23 mouse cellular contexts compared by ENCODE assay signal in genomic region chr4:140793795-140794194, GRCm38 (mm10). TPM values are rescaled to one million over a fixed set of nuclear protein-coding genes. Genes with fewer than 3 reads are reported as not detected.
DNase-seq lines count a peak whose midpoint lies in the region; ATAC-seq and TF ChIP-seq lines count a peak whose summit lies in the region.
"Had no signal": no experiment of that assay in that cellular context is flagged by ENCODE, and none has a peak within 500 bp of the region (broad histone marks: within the 10 kb centered on the region; RNA-seq: fewer than 3 reads in every experiment).

No protein-coding gene starts in this region.

- H3K9me3 ChIP-seq in liver, embryonic 11.5 days (ENCODE audit: control insufficient read depth, low read length): no peaks in the 10 kb centered on the region
- H3K9me3 ChIP-seq: embryonic facial prominence, embryonic 10.5 days; heart, embryonic 12.5 days; liver, embryonic 15.5 days; megakaryocyte, embryonic 14.5 days had no signal

- WGBS in liver, adult 2 months: 66% methylated on average over 9 of the region's 9 CpGs
- 61% methylated on average over 9 of the region's 9 CpGs for WGBS in liver, embryonic 11.5 days
- WGBS in spleen, adult 2 months: 82% methylated on average over 9 of the region's 9 CpGs

- peak; percentile 26; the same call in 1 of the 2 replicates for TF ChIP-seq CTCF in gastrocnemius, adult 2 months (IDR thresholded peaks at IDR 0.05)
- peak; percentile 28; the same call in 1 of the 2 replicates for TF ChIP-seq CTCF in liver, adult 2 months (IDR thresholded peaks at IDR 0.05; ENCODE audit: low read depth, low read length)
- peak; percentile 15; the same call in 1 of the 2 replicates for TF ChIP-seq CTCF in spleen, adult 2 months (IDR thresholded peaks at IDR 0.05; ENCODE audit: extremely low read depth, insufficient read depth, insufficient read length, insufficient replicate concordance)

- no peaks in the 10 kb centered on the region for H3K27me3 ChIP-seq in liver, adult 2 months (ENCODE audit: control insufficient read depth, insufficient read depth, low read length)
- no peaks in the 10 kb centered on the region; the same call in 1 of the 2 replicates for H3K27me3 ChIP-seq in liver, embryonic 11.5 days (replicated peaks; ENCODE audit: control insufficient read depth, insufficient read depth, low read length)
- H3K27me3 ChIP-seq in spleen, adult 2 months (ENCODE audit: control insufficient read depth, insufficient read depth, low read length): no peaks in the 10 kb centered on the region

- no peaks in the 10 kb centered on the region for H3K79me2 ChIP-seq in liver, adult 2 months (ENCODE audit: control insufficient read depth, insufficient read depth, low read length)

- no peak for DNase-seq in gastrocnemius, adult 2 months
- no peak for DNase-seq in gastrocnemius, postnatal 14 days
- no peak for DNase-seq in liver, adult 2 months (ENCODE audit: extremely low read depth, low read depth, low spot score)
- no peak for DNase-seq in liver, embryonic 11.5 days (ENCODE audit: low spot score)
- no peak for DNase-seq in spleen, adult 2 months (ENCODE audit: low read depth in 1 of 2, low spot score in 2 of 2)
- no peak for DNase-seq in spleen, postnatal 4 days (ENCODE audit: low spot score in 2 of 2)
- no peak for DNase-seq in adrenal gland, postnatal 14 days
- DNase-seq: adrenal gland, postnatal 25 days; cerebellum, postnatal 10 days; gastrocnemius, postnatal 10 days; kidney, adult 11 months; kidney, postnatal 25 days; right cerebral cortex, adult 18-20 months; spleen, adult 18-20 months had no signal

- intact Hi-C loops in gastrocnemius, adult 2 months (cut with DNase I): no loop called here
- intact Hi-C loops in gastrocnemius, postnatal 14 days (cut with DNase I; ENCODE audit: low total_unique reads): no loop called here

- no peak for TF ChIP-seq POLR2A in liver, adult 2 months (IDR thresholded peaks at IDR 0.05; ENCODE audit: extremely low read depth, insufficient read depth, low read length)
- TF ChIP-seq POLR2A in spleen, adult 2 months (IDR thresholded peaks at IDR 0.05; ENCODE audit: low read depth, low read length): no peak

- H3K4me2 ChIP-seq in liver, embryonic 11.5 days: no peak overlapping the region
- H3K4me2 ChIP-seq: heart, embryonic 12.5 days; liver, embryonic 15.5 days had no signal

- H3K36me3 ChIP-seq in liver, adult 2 months (ENCODE audit: control insufficient read depth, insufficient read depth, low read length): no peaks in the 10 kb centered on the region
- H3K36me3 ChIP-seq in liver, embryonic 11.5 days (ENCODE audit: control insufficient read depth, insufficient read depth, low read length): no peaks in the 10 kb centered on the region
- H3K36me3 ChIP-seq in spleen, adult 2 months (ENCODE audit: control insufficient read depth, insufficient read depth, low read length): no peaks in the 10 kb centered on the region
- H3K36me3 ChIP-seq: embryonic facial prominence, embryonic 10.5 days; heart, embryonic 12.5 days; liver, embryonic 15.5 days had no signal

- no peak overlapping the region for H3K4me3 ChIP-seq in gastrocnemius, adult 2 months
- H3K4me3 ChIP-seq in liver, adult 2 months (ENCODE audit: insufficient read depth, low read depth, low read length): no peak overlapping the region
- H3K4me3 ChIP-seq in liver, embryonic 11.5 days (ENCODE audit: low read depth, low read length): no peak overlapping the region
- no peak overlapping the region for H3K4me3 ChIP-seq in spleen, adult 2 months (ENCODE audit: extremely low read depth, insufficient read depth, insufficient read length)
- H3K4me3 ChIP-seq: embryonic facial prominence, embryonic 10.5 days; erythroblast, embryonic 14.5 days; heart, embryonic 12.5 days; liver, embryonic 15.5 days; megakaryocyte, embryonic 14.5 days had no signal

- H3K4me1 ChIP-seq in liver, adult 2 months (ENCODE audit: control insufficient read depth, insufficient read depth, low read length): no peaks in the 10 kb centered on the region
- no peaks in the 10 kb centered on the region for H3K4me1 ChIP-seq in liver, embryonic 11.5 days (replicated peaks; ENCODE audit: control insufficient read depth, insufficient read depth, low read length)
- H3K4me1 ChIP-seq in spleen, adult 2 months (ENCODE audit: control insufficient read depth, insufficient read depth, insufficient read length): no peaks in the 10 kb centered on the region

- H3K27ac ChIP-seq in gastrocnemius, adult 2 months: no peak overlapping the region
- no peak overlapping the region for H3K27ac ChIP-seq in liver, adult 2 months (replicated peaks; ENCODE audit: insufficient read depth, low read depth, low read length)
- H3K27ac ChIP-seq in liver, embryonic 11.5 days (ENCODE audit: low read depth, low read length): no peak overlapping the region
- H3K27ac ChIP-seq in spleen, adult 2 months (ENCODE audit: insufficient read depth, low read length): no peak overlapping the region
- H3K27ac ChIP-seq: embryonic facial prominence, embryonic 10.5 days; liver, embryonic 15.5 days had no signal

- no peak overlapping the region for H3K9ac ChIP-seq in liver, adult 2 months (ENCODE audit: low read depth, low read length)
- H3K9ac ChIP-seq in liver, embryonic 11.5 days (ENCODE audit: low read depth, low read length): no peak overlapping the region
- H3K9ac ChIP-seq: heart, embryonic 12.5 days; liver, embryonic 15.5 days had no signal

- ATAC-seq in liver, embryonic 11.5 days (replicated peaks; ENCODE audit: low FRiP score): no peak
- peak; percentile 56 for ATAC-seq in megakaryocyte, adult 5-6 weeks (ENCODE audit: poor library complexity, severe bottlenecking)

RNA-seq across cellular contexts. Expression of gene Padi3, which starts 16.7 kb away (rescaled TPM):
- 1 to 10 TPM; 1.1 to 6.9 TPM for total RNA-seq in gastrocnemius, adult 2 months (2021)
- total RNA-seq in gastrocnemius, postnatal 14 days (2021): 1 to 10 TPM; 1.3 to 1.9 TPM
- total RNA-seq in liver, adult 2 months (2014; rRNA removed): not detected in 2 replicates
- not detected in 2 replicates for polyA plus RNA-seq in liver, adult 2 months (2012; rRNA removed)
- 0.56 and 0.96 TPM in 2 replicates for polyA plus RNA-seq in liver, embryonic 11.5 days (2014; fragmentation: Nextera tagmentation; extraction: Ambion mirVana)
- 0.14 and 0.26 TPM in 2 replicates for polyA plus RNA-seq in spleen, adult 2 months (2012; rRNA removed)
- total RNA-seq in megakaryocyte, adult 5-6 weeks (2015): 0.27 and 0.51 TPM in 2 replicates
- 0.26 TPM in 1 of 2 replicates, not detected in the other for total RNA-seq in megakaryocyte, adult 5-6 weeks (2017)
- total RNA-seq in adrenal gland, postnatal 14 days (2021): not detected in 2 replicates
- total RNA-seq: adrenal gland, postnatal 25 days; left cerebral cortex, postnatal 25 days had no signal
- polyA plus RNA-seq: erythroblast, embryonic 14.5 days; hindbrain, embryonic 11.5 days had no signal

RNA-seq across cellular contexts. Expression of gene Padi4, which starts 19.8 kb away (rescaled TPM):
- not detected for total RNA-seq in gastrocnemius, adult 2 months (2021)
- under 1 TPM; 0.13 to 0.14 TPM for total RNA-seq in gastrocnemius, postnatal 14 days (2021)
- total RNA-seq in liver, adult 2 months (2014; rRNA removed): 0.09 TPM in 1 of 2 replicates, not detected in the other
- polyA plus RNA-seq in liver, adult 2 months (2012; rRNA removed): 0.12 and 0.20 TPM in 2 replicates
- 0.32 and 0.34 TPM in 2 replicates for polyA plus RNA-seq in liver, embryonic 11.5 days (2014; fragmentation: Nextera tagmentation; extraction: Ambion mirVana)
- polyA plus RNA-seq in spleen, adult 2 months (2012; rRNA removed): 4.1 and 7.3 TPM in 2 replicates
- 54.2 and 58.1 TPM in 2 replicates for total RNA-seq in megakaryocyte, adult 5-6 weeks (2015)
- 60.7 and 63.3 TPM in 2 replicates for total RNA-seq in megakaryocyte, adult 5-6 weeks (2017)
- 0.75 and 0.85 TPM in 2 replicates for total RNA-seq in adrenal gland, postnatal 14 days (2021)
- total RNA-seq: layer of hippocampus, postnatal 10 days; left cerebral cortex, postnatal 25 days had no signal
- polyA plus RNA-seq: erythroblast, embryonic 14.5 days had no signal

RNA-seq across cellular contexts. Expression of gene Padi6, which starts 51.4 kb away (rescaled TPM):
- not detected for total RNA-seq in gastrocnemius, adult 2 months (2021)
- total RNA-seq in gastrocnemius, postnatal 14 days (2021): not detected
- total RNA-seq in liver, adult 2 months (2014; rRNA removed): not detected in 2 replicates
- polyA plus RNA-seq in liver, adult 2 months (2012; rRNA removed): not detected in 2 replicates
- not detected in 2 replicates for polyA plus RNA-seq in liver, embryonic 11.5 days (2014; fragmentation: Nextera tagmentation; extraction: Ambion mirVana)
- polyA plus RNA-seq in spleen, adult 2 months (2012; rRNA removed): 0.05 and 0.09 TPM in 2 replicates
- not detected in 2 replicates for total RNA-seq in megakaryocyte, adult 5-6 weeks (2015)
- not detected in 2 replicates for total RNA-seq in megakaryocyte, adult 5-6 weeks (2017)
- total RNA-seq in adrenal gland, postnatal 14 days (2021): not detected in 2 replicates
- total RNA-seq: gastrocnemius, postnatal 10 days had no signal
- polyA plus RNA-seq: embryonic facial prominence, embryonic 10.5 days; erythroblast, embryonic 14.5 days; heart, embryonic 12.5 days; hindbrain, embryonic 11.5 days; liver, embryonic 15.5 days had no signal

RNA-seq across cellular contexts. Expression of gene Padi1, which starts 51.8 kb away (rescaled TPM):
- under 1 TPM in 1 of 2 experiments, not detected in 1; 0.22 TPM for total RNA-seq in gastrocnemius, adult 2 months (2021)
- total RNA-seq in gastrocnemius, postnatal 14 days (2021): under 1 TPM; 0.07 to 0.08 TPM
- total RNA-seq in liver, adult 2 months (2014; rRNA removed): not detected in 2 replicates
- not detected in 2 replicates for polyA plus RNA-seq in liver, adult 2 months (2012; rRNA removed)
- 0.06 and 0.11 TPM in 2 replicates for polyA plus RNA-seq in liver, embryonic 11.5 days (2014; fragmentation: Nextera tagmentation; extraction: Ambion mirVana)
- polyA plus RNA-seq in spleen, adult 2 months (2012; rRNA removed): 0.13 TPM in 2 replicates
- total RNA-seq in megakaryocyte, adult 5-6 weeks (2015): not detected in 2 replicates
- total RNA-seq in megakaryocyte, adult 5-6 weeks (2017): not detected in 2 replicates
- not detected in 2 replicates for total RNA-seq in adrenal gland, postnatal 14 days (2021)
- total RNA-seq: adrenal gland, postnatal 25 days; layer of hippocampus, postnatal 10 days; left cerebral cortex, postnatal 25 days had no signal
- polyA plus RNA-seq: erythroblast, embryonic 14.5 days had no signal

Comparison
In these comparisons a context has a peak if more than half of its experiments do, and no peak if none do; other contexts are left out.
1. RNA of gene Padi4, which starts 19.8 kb away (total RNA-seq): 54.2 to 63.3 TPM in megakaryocyte, adult 5-6 weeks; 0.75 to 0.85 TPM in adrenal gland, postnatal 14 days, 0.13 to 0.14 TPM in gastrocnemius, postnatal 14 days, not detected in gastrocnemius, adult 2 months and 0.09 TPM in liver, adult 2 months; every median in the first group is over 10 times any median in the second.
2. Peak in every context shown above with its lines, with median percentiles within 50 percentile points of each other: CTCF ChIP-seq.